Mouse (Mus musculus) lung, postnatal 0 days (tissue): ENCODE data around the gene Golim4. TPM values are rescaled to one million over a fixed set of nuclear protein-coding genes. Genes with fewer than 3 reads are reported as not detected.
A peak's percentile ranks its signal among the peaks of the same experiment; 100 is the strongest.
"Not testable (repeated sequence)": the region's sequence is repeated elsewhere in the genome, so short reads cannot be mapped to it uniquely, and the experiment has no call there.

Experiments
- ATAC-seq: fragments of 200-750 bp; cut with Nextera tagmentation; 2 replicates; pipeline ENCODE4 v1.8.0; 2017; ENCODE audit warnings: moderate library complexity
- DNase-seq: peaks from one replicate; pipeline ENCODE4 v3.0.0-alpha.2; 2016; ENCODE audit warnings: low spot score
- H3K27ac ChIP-seq: fragments of 300-500 bp; sonication (generic); 2 replicates; pipeline ENCODE4 v1.5.1; 2014; ENCODE audit warnings: antibody characterized with exemption, mild to moderate bottlenecking, low read length, mixed read lengths
- H3K27me3 ChIP-seq: fragments of 300-500 bp; sonication (generic); replicated peaks from 2 replicates; pipeline ENCODE4 v1.6.1; 2014; ENCODE audit warnings: low read length, mixed read lengths; ENCODE audit not compliant: insufficient read depth
- H3K36me3 ChIP-seq: fragments of 300-500 bp; sonication (generic); 2 replicates; pipeline ENCODE4 v1.6.1; 2014; ENCODE audit warnings: low read length, mixed read lengths; ENCODE audit not compliant: insufficient read depth
- H3K4me1 ChIP-seq: fragments of 300-500 bp; sonication (generic); 2 replicates; pipeline ENCODE4 v1.6.1; 2014; ENCODE audit warnings: antibody characterized with exemption, low read depth, low read length, mixed read lengths; ENCODE audit not compliant: insufficient read depth
- H3K4me2 ChIP-seq: fragments of 300-500 bp; sonication (generic); replicated peaks from 2 replicates; pipeline ENCODE4 v1.6.1; 2014; ENCODE audit warnings: low read depth, mild to moderate bottlenecking, low read length, moderate library complexity, mixed read lengths
- H3K4me3 ChIP-seq: fragments of 300-500 bp; sonication (generic); 2 replicates; pipeline ENCODE4 v1.5.1; 2014; ENCODE audit warnings: low read depth, low read length
- H3K9ac ChIP-seq: fragments of 300-500 bp; sonication (generic); replicated peaks from 2 replicates; pipeline ENCODE4 v1.6.1; 2014; ENCODE audit warnings: low read depth, mild to moderate bottlenecking
- H3K9me3 ChIP-seq: fragments of 300-500 bp; sonication (generic); 2 replicates; pipeline ENCODE4 v1.6.1; 2016; ENCODE audit warnings: low read length, mixed read lengths
- CTCF ChIP-seq: IDR thresholded peaks from 2 replicates; pipeline ENCODE4 v1.5.1; 2016; ENCODE audit warnings: antibody characterized with exemption, mild to moderate bottlenecking
- EP300 ChIP-seq: IDR thresholded peaks from 2 replicates; pipeline ENCODE4 v1.6.1; 2016; ENCODE audit warnings: antibody characterized with exemption, mild to moderate bottlenecking, control low read depth
- WGBS: fragments of 180-500 bp; shearing (Covaris S2); extraction: QIAGEN DNeasy Blood & Tissue Kit; methylation state at CpG from one replicate; pipeline ENCODE4 v1.1.7; 2014; 5-methylcytosine and 5-hydroxymethylcytosine counted together
- polyA plus RNA-seq: library from polyadenylated mRNA; unstranded; fragments of >200 nt; fragmentation: Nextera tagmentation; extraction: Ambion mirVana; gene quantifications from 2 replicates; pipeline ENCODE4 v1.2.1, GENCODE M21; 2015

Golim4 gene
- 31.0 and 34.9 TPM in 2 replicates for polyA plus RNA-seq

- peak within 1 kb of the TSS; percentile 88 for H3K27ac ChIP-seq
- H3K4me1 ChIP-seq = peaks cover 16% of the 10 kb centered on the region
- TF ChIP-seq CTCF (peak; percentile 29), EP300 (no peak)
- H3K36me3 ChIP-seq = no peaks in the 10 kb centered on the region
- ATAC-seq (peak; percentile 99), DNase-seq (peak; percentile 98)
- H3K4me3 ChIP-seq = peak within 1 kb of the TSS; percentile 61
- H3K9me3 ChIP-seq = no peaks in the 10 kb centered on the region
- peak within 1 kb of the TSS; percentile 59 for H3K9ac ChIP-seq
- peak within 1 kb of the TSS; percentile 83 for H3K4me2 ChIP-seq
- under 1% methylated on average over 51 of the region's 53 CpGs for WGBS
- no peaks in the 10 kb centered on the region for H3K27me3 ChIP-seq
These were observed at the start of gene Golim4 for GRCm38 (mm10) chr3:75956551-75957302. Gene Golim4 (minus strand): TSS chr3:75956949.

DNA sequence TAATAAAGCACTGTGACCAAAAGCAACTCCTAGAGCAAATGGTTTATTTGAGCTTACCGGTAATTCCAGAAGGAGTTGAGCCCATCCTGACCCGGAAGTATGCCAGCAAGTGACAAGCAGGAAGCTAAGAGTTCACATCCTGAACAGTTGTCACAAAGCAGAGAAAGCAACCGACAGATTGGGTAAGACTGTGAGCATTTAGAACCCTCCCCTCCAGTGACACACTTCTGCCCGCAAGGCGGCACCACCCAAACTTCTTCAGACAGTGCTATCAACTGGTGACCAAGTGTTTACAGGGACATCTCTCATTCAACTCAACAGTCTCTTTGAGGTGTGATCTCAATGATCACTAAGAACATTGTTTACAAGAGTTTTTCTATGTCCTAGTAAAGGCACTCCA lies 48.9 kb upstream of the Golim4 start:
- no peak overlapping the region for H3K9ac ChIP-seq
- 59% methylated on average over 5 of the region's 5 CpGs for WGBS

DNA sequence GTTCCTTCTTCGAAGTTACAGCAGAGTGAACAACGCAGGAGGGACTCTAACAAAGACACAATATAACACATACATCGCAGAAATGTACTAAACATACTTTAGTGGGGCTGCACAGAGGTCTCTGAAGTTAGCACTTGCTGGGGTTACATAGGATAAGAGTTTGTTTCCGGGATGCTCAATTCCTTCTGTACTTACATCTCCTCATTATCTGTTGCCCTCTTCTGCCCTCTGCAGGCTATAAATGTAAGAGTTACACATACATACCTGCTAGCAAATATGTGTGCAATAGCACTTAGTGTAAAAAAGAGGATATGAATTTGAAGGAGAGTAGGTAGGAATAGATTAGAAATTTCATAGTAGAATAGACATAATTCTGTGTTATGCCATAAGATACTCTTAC lies 44.4 kb upstream of the Golim4 start:
- no peaks in the 10 kb centered on the region for H3K36me3 ChIP-seq
- H3K9ac ChIP-seq = no peak overlapping the region
- ATAC-seq = 0 out of 2 replicates have a peak, but pooled peaks have one; percentile 33
- H3K27ac ChIP-seq = no peak overlapping the region
- peak; percentile 81 for DNase-seq
- no peak overlapping the region for H3K4me3 ChIP-seq
- TF ChIP-seq EP300 = no peak
- peak; percentile 71 for TF ChIP-seq CTCF
- no peaks in the 10 kb centered on the region for H3K4me1 ChIP-seq
- 44% methylated on average over 4 of the region's 4 CpGs for WGBS
- no peaks in the 10 kb centered on the region for H3K27me3 ChIP-seq
- H3K9me3 ChIP-seq = no peaks in the 10 kb centered on the region
- H3K4me2 ChIP-seq = no peak overlapping the region

More for the DNA sequence above, 48.9 kb upstream of the Golim4 start:
- Histone ChIP-seq H3K4me1 (no peaks in the 10 kb centered on the region), H3K4me3 (no peak overlapping the region), H3K36me3 (no peaks in the 10 kb centered on the region), H3K27ac (no peak overlapping the region), H3K4me2 (no peak overlapping the region), H3K9me3 (no peaks in the 10 kb centered on the region), H3K27me3 (no peaks in the 10 kb centered on the region)
- DNase-seq (no peak), ATAC-seq (no peak)
- TF ChIP-seq CTCF (no peak), EP300 (no peak)

DNA sequence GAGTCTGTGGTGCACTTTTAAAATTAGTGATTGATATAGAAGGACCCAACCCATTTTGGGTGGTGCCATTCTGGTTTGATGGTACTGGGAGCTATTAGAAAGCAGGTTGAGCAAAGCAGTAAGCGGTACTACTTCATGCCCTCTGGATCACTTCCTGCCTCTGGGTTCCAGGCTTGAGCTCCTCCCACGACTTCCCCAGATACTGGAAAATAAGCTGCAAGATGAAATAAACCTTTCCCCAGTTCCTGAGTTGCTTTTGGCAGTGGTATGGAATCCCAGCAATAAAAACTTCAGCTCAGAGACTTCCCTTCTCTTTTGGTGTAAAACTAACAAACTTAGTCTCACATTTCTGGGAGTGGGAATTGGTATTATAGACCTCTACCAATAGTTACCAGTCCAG lies 43.7 kb upstream of the Golim4 start:
- WGBS = 46% methylated on average over 2 of the region's 2 CpGs
- DNase-seq = no peak

GRCm38 (mm10) chr3:75981031-75981750 lies 24.4 kb upstream of the Golim4 start:
- not testable (repeated sequence) for H3K9ac ChIP-seq, H3K9me3 ChIP-seq, H3K4me3 ChIP-seq, H3K4me2 ChIP-seq, H3K27me3 ChIP-seq, H3K27ac ChIP-seq, ATAC-seq, H3K4me1 ChIP-seq, H3K36me3 ChIP-seq
- 70% methylated on average over 2 of the region's 2 CpGs for WGBS
- DNase-seq = peak; percentile 12
- TF ChIP-seq CTCF = peak; percentile 43

More for the DNA sequence above, 43.7 kb upstream of the Golim4 start:
- H3K36me3 ChIP-seq = no peaks in the 10 kb centered on the region
- no peaks in the 10 kb centered on the region for H3K27me3 ChIP-seq
- TF ChIP-seq CTCF = no peak
- TF ChIP-seq EP300 = no peak
- H3K4me2 ChIP-seq = no peak overlapping the region
- H3K9ac ChIP-seq = no peak overlapping the region
- ATAC-seq = no peak
- no peak overlapping the region for H3K27ac ChIP-seq
- H3K4me1 ChIP-seq = no peaks in the 10 kb centered on the region
- H3K9me3 ChIP-seq = no peaks in the 10 kb centered on the region
- H3K4me3 ChIP-seq = no peak overlapping the region

GRCm38 (mm10) chr3:75962784-75963772 lies 6.3 kb upstream of the Golim4 start:
- 87% methylated on average over 2 of the region's 2 CpGs for WGBS
- not testable (repeated sequence) for H3K4me1 ChIP-seq, H3K36me3 ChIP-seq, DNase-seq, H3K9me3 ChIP-seq, H3K4me2 ChIP-seq, H3K4me3 ChIP-seq, H3K27me3 ChIP-seq, H3K27ac ChIP-seq, H3K9ac ChIP-seq, ATAC-seq
